Mouse (Mus musculus): ENCODE measurements around the gene Olfr198. TPM values are rescaled to one million over a fixed set of nuclear protein-coding genes. Genes with fewer than 3 reads are reported as not detected.

The Olfr198 gene
- not detected in 2 replicates for polyA plus RNA-seq (2012; rRNA removed)

GRCm38 (mm10) chr16:59203433-59203832, at the start of gene Olfr198:
TSS of gene Olfr198 (minus strand) at chr16:59203533.

DNA sequence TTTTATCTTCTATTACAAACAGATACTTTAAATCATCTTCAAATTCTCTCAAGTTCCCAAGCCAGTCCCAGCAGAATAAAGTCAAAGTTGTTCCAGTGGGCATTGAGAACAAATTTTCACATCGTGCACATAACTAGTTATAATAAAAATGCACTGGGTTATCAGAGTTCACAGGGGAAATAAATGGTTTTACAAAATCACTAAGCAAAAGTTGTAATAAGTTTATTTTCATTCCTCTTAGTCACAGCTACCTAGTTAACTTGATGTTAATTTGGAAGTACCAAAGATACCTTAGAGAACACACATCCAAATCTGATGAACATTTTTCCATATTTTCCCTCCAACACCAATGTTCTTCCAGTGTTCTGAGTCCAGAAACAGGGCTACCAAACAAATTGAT, 16.3 kb upstream of the Olfr198 start, which contains the start of gene Olfr199:
Gene Olfr199 (minus strand): TSS at position 101 of the 400 bp plus-strand sequence.

GRCm38 (mm10) chr16:59170354-59170753, 33.0 kb downstream of the Olfr198 start, which contains the start of gene Olfr196:
TSS of gene Olfr196 (minus strand) at chr16:59170454.

Other genes with a start within 250 kb of the Olfr198 start
- gene Olfr183, start 208.2 kb downstream of the Olfr198 start, polyA plus RNA-seq (2012; rRNA removed), result not detected in 2 replicates
- not detected in 2 replicates for gene Olfr186, start 173.2 kb downstream of the Olfr198 start, polyA plus RNA-seq (2012; rRNA removed)
- not detected in 2 replicates for gene Olfr187, start 163.8 kb downstream of the Olfr198 start, polyA plus RNA-seq (2012; rRNA removed)
- not detected in 2 replicates for gene Olfr190, start 125.5 kb downstream of the Olfr198 start, polyA plus RNA-seq (2012; rRNA removed)
- not detected in 2 replicates for gene Olfr191, start 113.7 kb downstream of the Olfr198 start, polyA plus RNA-seq (2012; rRNA removed)
- not detected in 2 replicates for gene Olfr193, start 91.7 kb downstream of the Olfr198 start, polyA plus RNA-seq (2012; rRNA removed)
- not detected in 2 replicates for gene Olfr194, start 82.5 kb downstream of the Olfr198 start, polyA plus RNA-seq (2012; rRNA removed)
- not detected in 2 replicates for gene Olfr195, start 56.5 kb downstream of the Olfr198 start, polyA plus RNA-seq (2012; rRNA removed)
- gene Olfr196, start 33.1 kb downstream of the Olfr198 start, polyA plus RNA-seq (2012; rRNA removed), result not detected in 2 replicates
- not detected in 2 replicates for gene Olfr199, start 16.2 kb upstream of the Olfr198 start, polyA plus RNA-seq (2012; rRNA removed)
- gene Olfr201, start 69.1 kb upstream of the Olfr198 start, polyA plus RNA-seq (2012; rRNA removed), result not detected in 2 replicates
- gene Olfr202, start 83.3 kb upstream of the Olfr198 start, polyA plus RNA-seq (2012; rRNA removed), result not detected in 2 replicates
- not detected in 2 replicates for gene Olfr203, start 95.3 kb upstream of the Olfr198 start, polyA plus RNA-seq (2012; rRNA removed)
- 0.01 TPM in 1 of 2 replicates, not detected in the other for gene Olfr204, start 114.7 kb upstream of the Olfr198 start, polyA plus RNA-seq (2012; rRNA removed)
- gene Olfr205, start 127.6 kb upstream of the Olfr198 start, polyA plus RNA-seq (2012; rRNA removed), result not detected in 2 replicates
- not detected in 2 replicates for gene Olfr206, start 145.7 kb upstream of the Olfr198 start, polyA plus RNA-seq (2012; rRNA removed)
- not detected in 2 replicates for gene Olfr209, start 160.5 kb upstream of the Olfr198 start, polyA plus RNA-seq (2012; rRNA removed)
- 0.04 TPM in 2 replicates for gene Gabrr3, start 203.8 kb upstream of the Olfr198 start, polyA plus RNA-seq (2012; rRNA removed)

All from central nervous system, embryonic 11.5 days (tissue).